9 mouse cellular contexts compared by ENCODE assay signal in genomic region chr12:104448099-104448498, GRCm38 (mm10). TPM values are rescaled to one million over a fixed set of nuclear protein-coding genes. Genes with fewer than 3 reads are reported as not detected.
DNase-seq lines count a peak whose midpoint lies in the region; ATAC-seq and TF ChIP-seq lines count a peak whose summit lies in the region.
"Had no signal": no experiment of that assay in that cellular context is flagged by ENCODE, and none has a peak within 500 bp of the region (broad histone marks: within the 10 kb centered on the region; RNA-seq: fewer than 3 reads in every experiment).

No protein-coding gene starts in this region.

- TF ChIP-seq EP300 in liver, postnatal 0 days (IDR thresholded peaks at IDR 0.05; ENCODE audit: low read depth): no peak
- no peak for TF ChIP-seq EP300 in stomach, postnatal 0 days (optimal IDR thresholded peaks at IDR 0.05)

- H3K4me2 ChIP-seq in heart, embryonic 11.5 days: no peak overlapping the region; the same call in 1 of the 2 replicates
- H3K4me2 ChIP-seq in liver, postnatal 0 days (ENCODE audit: low read depth, low read length): no peak overlapping the region
- no peak overlapping the region for H3K4me2 ChIP-seq in stomach, postnatal 0 days (replicated peaks; ENCODE audit: low read depth)

- H3K4me1 ChIP-seq in heart, embryonic 11.5 days (ENCODE audit: control insufficient read depth, insufficient read depth, low read length): no peaks in the 10 kb centered on the region
- H3K4me1 ChIP-seq in embryonic facial prominence, embryonic 10.5 days: peaks cover 30% of the 10 kb centered on the region
- no peaks in the 10 kb centered on the region for H3K4me1 ChIP-seq in liver, postnatal 0 days (ENCODE audit: insufficient read depth)
- no peaks in the 10 kb centered on the region for H3K4me1 ChIP-seq in stomach, postnatal 0 days (replicated peaks; ENCODE audit: control insufficient read depth, insufficient read depth)

- intact Hi-C loops in heart, postnatal 14 days (cut with DNase I): loop anchor here (10.0 kb wide), 1 partner anchor 167 kb away; no protein-coding TSS in a partner anchor

- H3K36me3 ChIP-seq in heart, embryonic 11.5 days (ENCODE audit: control insufficient read depth, insufficient read depth, low read length): no peaks in the 10 kb centered on the region
- H3K36me3 ChIP-seq in embryonic facial prominence, embryonic 10.5 days (replicated peaks): no peaks in the 10 kb centered on the region
- no peaks in the 10 kb centered on the region for H3K36me3 ChIP-seq in liver, postnatal 0 days (replicated peaks; ENCODE audit: insufficient read depth, low read length)
- no peaks in the 10 kb centered on the region for H3K36me3 ChIP-seq in stomach, postnatal 0 days (ENCODE audit: control insufficient read depth, insufficient read depth, low read length)

- no peak overlapping the region for H3K4me3 ChIP-seq in heart, embryonic 11.5 days (ENCODE audit: low read depth, low read length)
- peak overlapping the region; percentile 32; the same call in 1 of the 2 replicates for H3K4me3 ChIP-seq in embryonic facial prominence, embryonic 10.5 days
- H3K4me3 ChIP-seq in liver, postnatal 0 days (ENCODE audit: low read depth, low read length): no peak overlapping the region
- H3K4me3 ChIP-seq in stomach, postnatal 0 days (ENCODE audit: low read depth, low read length): no peak overlapping the region

- WGBS in heart, embryonic 11.5 days (ENCODE audit: insufficient replicate concordance): 28% methylated on average over 13 of the region's 13 CpGs
- 30% methylated on average over 13 of the region's 13 CpGs for WGBS in embryonic facial prominence, embryonic 10.5 days
- 36% methylated on average over 13 of the region's 13 CpGs for WGBS in liver, postnatal 0 days (ENCODE audit: insufficient replicate concordance)
- 43% methylated on average over 13 of the region's 13 CpGs for WGBS in stomach, postnatal 0 days

- no peak overlapping the region for H3K9ac ChIP-seq in heart, embryonic 11.5 days (ENCODE audit: low read depth, low read length)
- no peak overlapping the region for H3K9ac ChIP-seq in liver, postnatal 0 days (replicated peaks)
- no peak overlapping the region for H3K9ac ChIP-seq in stomach, postnatal 0 days (ENCODE audit: low read length)

- H3K27ac ChIP-seq in heart, embryonic 11.5 days (ENCODE audit: low read depth, low read length): no peak overlapping the region
- H3K27ac ChIP-seq in embryonic facial prominence, embryonic 10.5 days (replicated peaks): no peak overlapping the region
- no peak overlapping the region for H3K27ac ChIP-seq in liver, postnatal 0 days (ENCODE audit: low read depth)
- H3K27ac ChIP-seq in stomach, postnatal 0 days (replicated peaks): no peak overlapping the region

- TF ChIP-seq CTCF in liver, postnatal 0 days (IDR thresholded peaks at IDR 0.05; ENCODE audit: low read depth): peak; percentile 70
- TF ChIP-seq CTCF in stomach, postnatal 0 days (IDR thresholded peaks at IDR 0.05; ENCODE audit: low read depth): peak; percentile 77

- DNase-seq in heart, postnatal 14 days: peak; percentile 25 to 53
- peak; percentile 48 for DNase-seq in B cell, adult 2 months
- DNase-seq in R1 (ENCODE audit: low read depth, low spot score): peak; percentile 89
- peak; percentile 77 for DNase-seq in embryonic facial prominence, embryonic 10.5 days (ENCODE audit: low spot score)
- peak; percentile 74 for DNase-seq in liver, postnatal 0 days
- DNase-seq in stomach, postnatal 0 days (ENCODE audit: low spot score): peak; percentile 73

- no peaks in the 10 kb centered on the region for H3K9me3 ChIP-seq in heart, embryonic 11.5 days (replicated peaks; ENCODE audit: control insufficient read depth, low read length)
- no peaks in the 10 kb centered on the region for H3K9me3 ChIP-seq in embryonic facial prominence, embryonic 10.5 days
- no peaks in the 10 kb centered on the region for H3K9me3 ChIP-seq in liver, postnatal 0 days (ENCODE audit: low read length)
- H3K9me3 ChIP-seq in stomach, postnatal 0 days (ENCODE audit: control insufficient read depth, low read length): no peaks in the 10 kb centered on the region

- no peak for ATAC-seq in heart, embryonic 11.5 days (replicated peaks; ENCODE audit: insufficient number of reproducible peaks, low FRiP score, low TSS enrichment)
- ATAC-seq in liver, postnatal 0 days: no peak
- peak; percentile 51; the same call in 1 of the 2 replicates for ATAC-seq in stomach, postnatal 0 days (ENCODE audit: low FRiP score, low TSS enrichment)
- ATAC-seq in erythroid progenitor cell, adult 5-6 weeks (replicated peaks; ENCODE audit: low FRiP score, poor library complexity, severe bottlenecking): no peak

- H3K27me3 ChIP-seq in heart, embryonic 11.5 days (ENCODE audit: control insufficient read depth, insufficient read depth, low read length): no peaks in the 10 kb centered on the region
- peaks cover 21% of the 10 kb centered on the region for H3K27me3 ChIP-seq in embryonic facial prominence, embryonic 10.5 days (replicated peaks; ENCODE audit: low read depth, poor library complexity, severe bottlenecking)
- no peaks in the 10 kb centered on the region for H3K27me3 ChIP-seq in liver, postnatal 0 days (ENCODE audit: insufficient read depth, low read length)
- H3K27me3 ChIP-seq in stomach, postnatal 0 days (ENCODE audit: control insufficient read depth, insufficient read depth, low read length): no peaks in the 10 kb centered on the region

RNA-seq across cellular contexts. Expression of gene Gsc, which starts 25.0 kb away (rescaled TPM):
- total RNA-seq in heart, postnatal 14 days (2021): not detected
- polyA plus RNA-seq in heart, embryonic 11.5 days (2014; fragmentation: Nextera tagmentation; extraction: Ambion mirVana): 1.5 and 2.1 TPM in 2 replicates
- polyA plus RNA-seq in embryonic facial prominence, embryonic 10.5 days (2016; fragmentation: Nextera tagmentation; extraction: Ambion mirVana): 11.8 and 20.4 TPM in 2 replicates
- polyA plus RNA-seq in liver, postnatal 0 days (2015; fragmentation: Nextera tagmentation; extraction: Ambion mirVana): not detected in 2 replicates
- polyA plus RNA-seq in stomach, postnatal 0 days (2015; fragmentation: Nextera tagmentation; extraction: Ambion mirVana): 0.38 and 0.46 TPM in 2 replicates
- not detected in 2 replicates for total RNA-seq in erythroid progenitor cell, adult 5-6 weeks (2015; ENCODE audit: low replicate concordance)
- total RNA-seq in erythroid progenitor cell, adult 5-6 weeks (2017; ENCODE audit: low replicate concordance): not detected in 2 replicates
- total RNA-seq: layer of hippocampus, postnatal 25 days had no signal

RNA-seq across cellular contexts. Expression of gene Serpina3n, which starts 41.6 kb away (rescaled TPM):
- 1 to 10 TPM; 2.6 to 6.0 TPM for total RNA-seq in heart, postnatal 14 days (2021)
- 0.24 TPM in 1 of 2 replicates, not detected in the other for polyA plus RNA-seq in heart, embryonic 11.5 days (2014; fragmentation: Nextera tagmentation; extraction: Ambion mirVana)
- not detected in 2 replicates for polyA plus RNA-seq in embryonic facial prominence, embryonic 10.5 days (2016; fragmentation: Nextera tagmentation; extraction: Ambion mirVana)
- 302 and 340 TPM in 2 replicates for polyA plus RNA-seq in liver, postnatal 0 days (2015; fragmentation: Nextera tagmentation; extraction: Ambion mirVana)
- polyA plus RNA-seq in stomach, postnatal 0 days (2015; fragmentation: Nextera tagmentation; extraction: Ambion mirVana): 0.53 and 1.6 TPM in 2 replicates
- not detected in 2 replicates for total RNA-seq in erythroid progenitor cell, adult 5-6 weeks (2015; ENCODE audit: low replicate concordance)
- 0.90 TPM in 1 of 2 replicates, not detected in the other for total RNA-seq in erythroid progenitor cell, adult 5-6 weeks (2017; ENCODE audit: low replicate concordance)

Comparison
In these comparisons a context has a peak if more than half of its experiments do, and no peak if none do; other contexts are left out.
1. DNase-seq: peak in every context shown above with its lines; median percentile 89 in R1; 77 in embryonic facial prominence, embryonic 10.5 days; 74 in liver, postnatal 0 days; 73 in stomach, postnatal 0 days; 48 in B cell, adult 2 months; 39 in heart, postnatal 14 days.
2. RNA of gene Serpina3n, which starts 41.6 kb away (polyA plus RNA-seq): 302 to 340 TPM in liver, postnatal 0 days; 0.53 to 1.6 TPM in stomach, postnatal 0 days, 0.24 TPM in heart, embryonic 11.5 days and not detected in embryonic facial prominence, embryonic 10.5 days; every median in the first group is over 100 times any median in the second.